11 mouse cellular contexts compared by ENCODE assay signal in genomic region chr2:91462681-91463080, GRCm38 (mm10). TPM values are rescaled to one million over a fixed set of nuclear protein-coding genes. Genes with fewer than 3 reads are reported as not detected.
DNase-seq lines count a peak whose midpoint lies in the region; ATAC-seq lines count a peak whose summit lies in the region.
"Had no signal": no experiment of that assay in that cellular context is flagged by ENCODE, and none has a peak within 500 bp of the region (broad histone marks: within the 10 kb centered on the region; RNA-seq: fewer than 3 reads in every experiment).

No protein-coding gene starts in this region.

- H3K27ac ChIP-seq in heart, embryonic 14.5 days (replicated peaks in 1 of 2; ENCODE audit: control insufficient read depth in 1 of 2, insufficient read depth in 1 of 2, low read depth in 2 of 2, low read length in 2 of 2), result peak overlapping the region in 1 of 2 experiments; percentile 82; a peak in 1 of 4 replicates
- peak overlapping the region; percentile 25; the same call in 1 of the 2 replicates for H3K27ac ChIP-seq in hindbrain, embryonic 11.5 days (ENCODE audit: low read depth, low read length)
- peak overlapping the region; percentile 61 for H3K27ac ChIP-seq in midbrain, embryonic 13.5 days
- H3K27ac ChIP-seq: liver, embryonic 15.5 days had no signal

- no peak for DNase-seq in heart, postnatal 10 days
- DNase-seq in embryo, embryonic 11 days, result peak; percentile 50
- DNase-seq in hindbrain, embryonic 11.5 days (ENCODE audit: low spot score), result peak; percentile 39
- no peak for DNase-seq in adrenal gland, postnatal 14 days
- no peak for DNase-seq in gastrocnemius, adult 8-10 months (ENCODE audit: low spot score in 2 of 2)
- DNase-seq: kidney, postnatal 10 days; right cerebral cortex, adult 18-20 months had no signal

- no peaks in the 10 kb centered on the region for H3K36me3 ChIP-seq in heart, embryonic 14.5 days (ENCODE audit: control insufficient read depth, insufficient read depth, low read length)
- no peaks in the 10 kb centered on the region for H3K36me3 ChIP-seq in hindbrain, embryonic 11.5 days (ENCODE audit: control insufficient read depth, insufficient read depth, low read length)
- no peaks in the 10 kb centered on the region for H3K36me3 ChIP-seq in midbrain, embryonic 13.5 days
- H3K36me3 ChIP-seq: liver, embryonic 15.5 days had no signal

- H3K9ac ChIP-seq in heart, embryonic 14.5 days (ENCODE audit: low read length), result peak overlapping the region; percentile 41; the same call in 1 of the 2 replicates
- H3K9ac ChIP-seq in hindbrain, embryonic 11.5 days (ENCODE audit: low read depth, low read length), result peak overlapping the region; percentile 49
- H3K9ac ChIP-seq in midbrain, embryonic 13.5 days (replicated peaks), result peak overlapping the region; percentile 52
- H3K9ac ChIP-seq: liver, embryonic 15.5 days had no signal

- no peaks in the 10 kb centered on the region for H3K27me3 ChIP-seq in heart, embryonic 14.5 days (ENCODE audit: control insufficient read depth, insufficient read depth, low read length)
- H3K27me3 ChIP-seq in hindbrain, embryonic 11.5 days (ENCODE audit: control insufficient read depth, insufficient read depth, low read length), result no peaks in the 10 kb centered on the region; the same call in 1 of the 2 replicates
- peaks cover 11% of the 10 kb centered on the region; the same call in 1 of the 2 replicates for H3K27me3 ChIP-seq in midbrain, embryonic 13.5 days

- H3K4me2 ChIP-seq in heart, embryonic 14.5 days (ENCODE audit: low read length), result peak overlapping the region; percentile 43
- peak overlapping the region; percentile 36 for H3K4me2 ChIP-seq in hindbrain, embryonic 11.5 days (replicated peaks; ENCODE audit: low read depth, low read length)
- peak overlapping the region; percentile 43 for H3K4me2 ChIP-seq in midbrain, embryonic 13.5 days (replicated peaks)
- H3K4me2 ChIP-seq: liver, embryonic 15.5 days had no signal

- no peak for ATAC-seq in heart, embryonic 14.5 days (ENCODE audit: insufficient number of reproducible peaks, insufficient read depth, low FRiP score, low read depth)
- 0 out of 2 replicates have a peak, but pooled peaks have one; percentile 25 for ATAC-seq in hindbrain, embryonic 11.5 days (ENCODE audit: low FRiP score)
- peak; percentile 38; the same call in 1 of the 2 replicates for ATAC-seq in midbrain, embryonic 13.5 days
- no peak for ATAC-seq in erythroid progenitor cell, adult 5-6 weeks (replicated peaks; ENCODE audit: low FRiP score, poor library complexity, severe bottlenecking)

- intact Hi-C loops in heart, postnatal 10 days (cut with DNase I), result no loop called here

- WGBS in heart, embryonic 14.5 days, result 17% methylated on average over 12 of the region's 12 CpGs
- WGBS in hindbrain, embryonic 11.5 days, result 7% methylated on average over 12 of the region's 12 CpGs
- 11% methylated on average over 12 of the region's 12 CpGs for WGBS in midbrain, embryonic 13.5 days

- peaks cover 23 to 38% of the 10 kb centered on the region in 2 experiments for H3K4me1 ChIP-seq in heart, embryonic 14.5 days (ENCODE audit: control insufficient read depth in 2 of 2, insufficient read depth in 2 of 2, low read length in 2 of 2)
- peaks cover 11% of the 10 kb centered on the region; the same call in 1 of the 2 replicates for H3K4me1 ChIP-seq in hindbrain, embryonic 11.5 days (replicated peaks; ENCODE audit: control insufficient read depth, insufficient read depth, low read length)
- H3K4me1 ChIP-seq in midbrain, embryonic 13.5 days (replicated peaks), result peaks cover 55% of the 10 kb centered on the region

- H3K4me3 ChIP-seq in heart, embryonic 14.5 days (ENCODE audit: control insufficient read depth in 1 of 2, insufficient read depth in 1 of 2, low read depth in 1 of 2, low read length in 2 of 2), result no peak overlapping the region
- H3K4me3 ChIP-seq in hindbrain, embryonic 11.5 days (ENCODE audit: low read depth, low read length), result no peak overlapping the region
- 0 out of 2 replicates have a peak overlapping the region, but pooled peaks have one; percentile 1 for H3K4me3 ChIP-seq in midbrain, embryonic 13.5 days (replicated peaks)
- H3K4me3 ChIP-seq: liver, embryonic 15.5 days had no signal

- no peaks in the 10 kb centered on the region for H3K9me3 ChIP-seq in heart, embryonic 14.5 days (ENCODE audit: control insufficient read depth, low read length)
- no peaks in the 10 kb centered on the region for H3K9me3 ChIP-seq in hindbrain, embryonic 11.5 days (ENCODE audit: control insufficient read depth, low read length)
- no peaks in the 10 kb centered on the region for H3K9me3 ChIP-seq in midbrain, embryonic 13.5 days
- H3K9me3 ChIP-seq: liver, embryonic 15.5 days had no signal

RNA-seq across cellular contexts. Expression of gene Lrp4, which starts 5.4 kb away (rescaled TPM):
- polyA plus RNA-seq in heart, embryonic 14.5 days (2014; fragmentation: Nextera tagmentation; extraction: Ambion mirVana), result 3.5 and 3.8 TPM in 2 replicates
- total RNA-seq in heart, postnatal 10 days (2021), result 10 to 100 TPM; 11.4 to 13.3 TPM
- 5.9 TPM in 2 replicates for polyA plus RNA-seq in hindbrain, embryonic 11.5 days (2014; fragmentation: Nextera tagmentation; extraction: Ambion mirVana)
- polyA plus RNA-seq in midbrain, embryonic 13.5 days (2015; fragmentation: Nextera tagmentation; extraction: Ambion mirVana), result 7.1 and 10.2 TPM in 2 replicates
- 5.2 and 5.3 TPM in 2 replicates for total RNA-seq in adrenal gland, postnatal 14 days (2021)
- 0.42 and 1.1 TPM in 2 replicates for total RNA-seq in erythroid progenitor cell, adult 5-6 weeks (2015; ENCODE audit: low replicate concordance)
- 0.51 and 2.6 TPM in 2 replicates for total RNA-seq in erythroid progenitor cell, adult 5-6 weeks (2017; ENCODE audit: low replicate concordance)
- 1 to 10 TPM; 6.9 to 9.4 (median 9.2) TPM for total RNA-seq in gastrocnemius, adult 8-10 months (2022)

RNA-seq across cellular contexts. Expression of gene 1110051M20Rik, which starts 18.2 kb away (rescaled TPM):
- polyA plus RNA-seq in heart, embryonic 14.5 days (2014; fragmentation: Nextera tagmentation; extraction: Ambion mirVana), result 42.1 and 46.3 TPM in 2 replicates
- 10 to 100 TPM in 1 of 2 experiments, 1 to 10 TPM in 1; 9.5 to 12.9 TPM for total RNA-seq in heart, postnatal 10 days (2021)
- 102 and 104 TPM in 2 replicates for polyA plus RNA-seq in hindbrain, embryonic 11.5 days (2014; fragmentation: Nextera tagmentation; extraction: Ambion mirVana)
- 147 and 165 TPM in 2 replicates for polyA plus RNA-seq in midbrain, embryonic 13.5 days (2015; fragmentation: Nextera tagmentation; extraction: Ambion mirVana)
- 14.9 TPM in 2 replicates for total RNA-seq in adrenal gland, postnatal 14 days (2021)
- total RNA-seq in erythroid progenitor cell, adult 5-6 weeks (2015; ENCODE audit: low replicate concordance), result 1.4 and 3.8 TPM in 2 replicates
- total RNA-seq in erythroid progenitor cell, adult 5-6 weeks (2017; ENCODE audit: low replicate concordance), result 1.2 and 4.0 TPM in 2 replicates
- total RNA-seq in gastrocnemius, adult 8-10 months (2022), result 10 to 100 TPM; 15.2 to 21.6 (median 18.8) TPM

Comparison
In these comparisons a context has a peak if more than half of its experiments do, and no peak if none do; other contexts are left out.
1. ATAC-seq: peak in hindbrain, embryonic 11.5 days (single experiment) and midbrain, embryonic 13.5 days (single experiment); none in heart, embryonic 14.5 days (single experiment) and erythroid progenitor cell, adult 5-6 weeks (single experiment).
2. DNase-seq: peak in embryo, embryonic 11 days (single experiment) and hindbrain, embryonic 11.5 days (single experiment); none in heart, postnatal 10 days (0 of 2), adrenal gland, postnatal 14 days (single experiment) and gastrocnemius, adult 8-10 months (0 of 2).
3. Peak in every context shown above with its lines, with median percentiles within 50 percentile points of each other: H3K4me2 ChIP-seq and H3K9ac ChIP-seq.